Mouse (Mus musculus) bone marrow, adult 2 months (tissue): ENCODE results near the gene G430095P16Rik.

Experiments
- CTCF ChIP-seq: fragments of 200-500 bp; IDR thresholded peaks from 2 replicates; pipeline ENCODE4 v1.5.1; 2011; ENCODE audit warnings: low read length, control low read depth; ENCODE audit not compliant: control insufficient read depth, insufficient read depth
- POLR2A ChIP-seq: fragments of 200-500 bp; IDR thresholded peaks from 2 replicates; pipeline ENCODE4 v1.6.1; 2011; ENCODE audit warnings: low read depth, mild to moderate bottlenecking, control low read depth, low read length, borderline replicate concordance; ENCODE audit not compliant: control insufficient read depth

GRCm38 (mm10) chr8:84711312-84711711, 11.5 kb upstream of the G430095P16Rik start:
- no peak for TF ChIP-seq POLR2A
- no peak for TF ChIP-seq CTCF
